Mouse (Mus musculus) heart, embryonic 16.5 days (tissue): ENCODE measurements at regions not wholly inside any gene's neighbourhood (a gene's known extent, or its start where the extent isn't known, plus 50 kb on each side); places are given as distances from the start of the nearest gene placed in this dataset.
"Not testable (repeated sequence)": the region's sequence is repeated elsewhere in the genome, so short reads cannot be mapped to it uniquely, and the experiment has no call there.

Experiments
- ATAC-seq: fragments of 200-750 bp; cut with Nextera tagmentation; replicated peaks from 2 replicates; pipeline ENCODE4 v1.8.0; 2017; ENCODE audit warnings: moderate number of reproducible peaks; ENCODE audit not compliant: insufficient read depth, low FRiP score; ENCODE audit errors: extremely low read depth
- H3K27ac ChIP-seq: fragments of 300-500 bp; sonication (generic); 2 replicates; pipeline ENCODE4 v1.5.1; 2014; ENCODE audit warnings: mild to moderate bottlenecking, low read length, control low read depth, moderate library complexity
- H3K27me3 ChIP-seq: fragments of 300-500 bp; sonication (generic); 2 replicates; pipeline ENCODE4 v1.6.1; 2014; ENCODE audit warnings: low read length, mixed read lengths; ENCODE audit not compliant: control insufficient read depth, insufficient read depth
- H3K36me3 ChIP-seq: fragments of 300-500 bp; sonication (generic); 2 replicates; pipeline ENCODE4 v1.6.1; 2014; ENCODE audit not compliant: control insufficient read depth, insufficient read depth
- H3K4me1 ChIP-seq: fragments of 300-500 bp; sonication (generic); 2 replicates; pipeline ENCODE4 v1.6.1; 2014; ENCODE audit warnings: low read length, mixed read lengths; ENCODE audit not compliant: control insufficient read depth, insufficient read depth
- H3K4me2 ChIP-seq: fragments of 300-500 bp; sonication (generic); 2 replicates; pipeline ENCODE4 v1.6.1; 2014; ENCODE audit warnings: low read depth, mild to moderate bottlenecking, control low read depth, low read length
- H3K4me3 ChIP-seq: fragments of 300-500 bp; sonication (generic); 2 replicates; pipeline ENCODE4 v1.5.1; 2014; ENCODE audit warnings: mild to moderate bottlenecking, control low read depth, low read length
- H3K9ac ChIP-seq: fragments of 300-500 bp; sonication (generic); 2 replicates; pipeline ENCODE4 v1.6.1; 2014; ENCODE audit warnings: low read length, control low read depth
- H3K9me3 ChIP-seq: fragments of 300-500 bp; sonication (generic); replicated peaks from 2 replicates; pipeline ENCODE4 v1.6.1; 2016; ENCODE audit warnings: low read length; ENCODE audit not compliant: control insufficient read depth
- WGBS: fragments of 180-500 bp; shearing (Covaris S2); extraction: QIAGEN DNeasy Blood & Tissue Kit; methylation state at CpG from one replicate; pipeline ENCODE4 v1.1.7; 2014; 5-methylcytosine and 5-hydroxymethylcytosine counted together

DNA sequence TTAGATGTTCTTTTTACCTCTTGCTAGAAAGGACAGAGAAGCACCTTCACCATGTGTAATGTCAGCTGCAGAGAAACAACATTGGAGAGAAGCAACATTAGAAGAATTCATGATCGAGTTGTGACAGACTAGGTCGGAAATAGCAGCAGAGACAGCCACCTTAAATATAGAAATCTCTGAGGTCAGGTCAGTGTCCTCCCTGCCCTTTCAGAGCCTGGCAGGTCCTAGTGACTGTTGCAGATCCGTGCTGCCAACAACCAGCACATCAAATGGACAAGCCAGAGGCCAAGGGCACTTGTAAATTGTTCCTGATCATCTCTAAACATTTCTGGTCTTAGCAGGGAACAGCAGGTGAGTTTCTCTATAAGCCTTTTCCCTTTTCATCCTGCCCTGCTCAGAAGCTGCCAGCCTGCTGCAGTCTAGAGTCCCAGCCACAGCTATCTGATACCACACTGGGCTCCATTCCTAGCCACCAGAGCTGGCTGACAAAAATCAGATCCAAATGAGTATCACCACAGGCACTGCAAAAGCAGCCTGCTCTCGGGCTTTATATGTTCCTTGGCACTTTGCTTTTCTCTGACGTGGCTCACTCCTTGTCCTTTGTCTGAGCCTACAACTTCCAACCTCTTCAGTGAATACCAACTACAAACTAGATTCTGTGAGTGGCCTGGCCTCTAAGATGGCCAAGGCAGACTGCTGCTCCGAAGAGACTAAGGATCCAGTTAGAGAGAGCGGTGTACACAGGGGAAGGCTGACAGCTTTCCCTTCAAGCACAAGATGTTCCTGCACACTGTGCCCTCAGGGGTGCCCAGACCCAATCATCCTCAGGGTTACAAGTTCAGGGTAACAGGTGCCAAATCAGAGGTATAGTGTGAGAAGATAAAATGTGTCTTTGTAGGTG, 102.8 kb upstream of the Pfn2 start:
- 50% methylated on average over 7 of the region's 7 CpGs for WGBS
- no peak for ATAC-seq
- Histone ChIP-seq H3K36me3 (no peaks in the 10 kb centered on the region), H3K9ac (no peak overlapping the region), H3K27me3 (no peaks in the 10 kb centered on the region), H3K9me3 (0 out of 2 replicates have a peak, but pooled peaks cover 3% of the 10 kb centered on the region), H3K4me1 (peaks cover 10% of the 10 kb centered on the region), H3K27ac (peak overlapping the region; percentile 13; the same call in 1 of the 2 replicates), H3K4me2 (no peak overlapping the region), H3K4me3 (no peak overlapping the region)

DNA sequence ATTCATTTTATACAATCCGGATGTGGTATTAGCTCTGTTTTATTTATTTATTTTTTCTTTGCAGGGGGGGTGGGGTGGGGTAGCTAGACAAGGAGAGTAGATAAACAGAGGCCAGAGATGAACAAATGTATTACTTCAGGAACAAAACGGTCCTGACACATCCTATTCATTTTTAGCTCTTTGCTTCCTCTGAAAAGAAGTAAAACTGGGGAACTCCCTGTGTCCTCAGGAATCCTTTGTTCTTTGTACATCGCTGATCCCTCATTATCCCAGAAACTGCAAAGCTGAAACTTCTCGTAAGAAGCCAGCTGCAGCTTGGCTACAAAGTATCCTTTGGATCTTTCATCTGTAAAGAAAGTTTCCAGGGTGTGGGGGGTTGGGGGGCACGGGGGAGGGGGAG, 103.6 kb upstream of the Pfn2 start:
- ATAC-seq, result no peak
- 57% methylated on average over 5 of the region's 5 CpGs for WGBS
- peaks cover 10% of the 10 kb centered on the region for H3K4me1 ChIP-seq

DNA sequence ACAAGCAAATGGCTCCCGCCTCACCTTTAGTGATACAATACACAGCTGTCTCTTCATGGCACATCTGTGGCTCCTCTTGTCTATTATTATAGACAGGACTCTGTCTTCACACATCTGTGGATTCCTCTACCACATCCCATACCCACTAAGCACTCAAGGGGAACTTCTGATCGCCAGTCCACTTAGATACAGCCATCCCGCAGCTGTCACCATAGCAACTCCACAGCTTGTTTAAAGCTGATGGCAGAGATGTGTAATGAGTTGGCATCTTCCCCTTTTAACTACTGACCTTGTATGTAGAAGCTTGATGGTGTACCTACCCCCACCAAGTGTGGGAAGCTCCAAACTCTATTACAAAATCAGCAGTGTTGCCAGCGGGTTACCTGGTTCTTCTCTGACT, 109.5 kb upstream of the Pfn2 start:
- no peak overlapping the region for H3K27ac ChIP-seq
- no peak overlapping the region for H3K9ac ChIP-seq
- H3K4me1 ChIP-seq, result no peaks in the 10 kb centered on the region
- WGBS, result 77% methylated on average over 4 of the region's 4 CpGs
- no peaks in the 10 kb centered on the region for H3K36me3 ChIP-seq
- no peaks in the 10 kb centered on the region for H3K9me3 ChIP-seq
- no peaks in the 10 kb centered on the region for H3K27me3 ChIP-seq
- H3K4me2 ChIP-seq, result no peak overlapping the region
- no peak for ATAC-seq
- H3K4me3 ChIP-seq, result no peak overlapping the region

More for the DNA sequence above, 103.6 kb upstream of the Pfn2 start:
- H3K9me3 ChIP-seq, result 0 out of 2 replicates have a peak, but pooled peaks cover 3% of the 10 kb centered on the region
- no peak overlapping the region for H3K27ac ChIP-seq
- H3K4me3 ChIP-seq, result no peak overlapping the region
- H3K36me3 ChIP-seq, result no peaks in the 10 kb centered on the region
- no peak overlapping the region for H3K9ac ChIP-seq
- H3K4me2 ChIP-seq, result no peak overlapping the region
- no peaks in the 10 kb centered on the region for H3K27me3 ChIP-seq

DNA sequence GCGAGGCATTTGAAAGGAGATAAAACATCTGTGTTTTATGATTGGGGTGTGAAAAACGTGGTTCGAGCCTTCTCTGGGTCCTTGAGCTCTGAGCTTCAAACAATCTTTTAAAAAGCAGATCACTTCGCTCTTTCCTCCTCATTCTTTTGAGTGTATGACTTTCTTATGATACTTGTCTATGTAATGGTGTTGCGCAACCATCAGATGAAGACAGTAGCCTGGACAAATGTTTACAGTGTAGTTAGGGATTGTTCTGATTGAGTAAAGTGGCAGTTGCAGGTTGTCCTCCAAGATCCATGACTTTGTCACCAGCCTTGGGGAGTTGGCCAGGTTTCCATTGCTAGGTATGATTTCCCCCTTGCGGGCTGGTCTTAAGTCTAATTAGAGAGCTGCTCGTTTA, 116.1 kb upstream of the Pfn2 start:
- ATAC-seq, result no peak
- H3K9ac ChIP-seq, result no peak overlapping the region
- H3K4me1 ChIP-seq, result no peaks in the 10 kb centered on the region
- H3K4me2 ChIP-seq, result no peak overlapping the region
- no peaks in the 10 kb centered on the region for H3K36me3 ChIP-seq
- H3K4me3 ChIP-seq, result no peak overlapping the region
- 79% methylated on average over 7 of the region's 7 CpGs for WGBS
- H3K27ac ChIP-seq, result no peak overlapping the region
- no peaks in the 10 kb centered on the region for H3K9me3 ChIP-seq
- no peaks in the 10 kb centered on the region for H3K27me3 ChIP-seq

DNA sequence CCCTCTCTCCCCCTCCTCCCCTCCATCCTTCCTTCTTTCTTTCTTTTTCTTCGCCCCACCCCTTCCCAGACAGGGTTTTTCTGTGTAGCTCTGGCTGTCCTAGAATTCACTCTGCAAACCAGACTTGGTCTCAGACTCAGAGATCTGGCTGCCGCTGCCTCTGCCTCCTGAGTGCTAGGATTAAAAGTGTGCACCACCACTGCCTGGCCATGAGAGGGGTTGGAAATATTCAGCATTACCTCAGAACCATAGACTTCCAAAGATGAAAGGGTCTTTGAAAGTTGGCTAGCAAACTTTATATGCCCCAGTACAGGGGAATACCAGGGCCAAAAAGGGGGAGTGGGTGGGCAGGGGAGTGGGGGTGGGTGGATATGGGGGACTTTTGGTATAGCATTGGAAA, 122.7 kb upstream of the Pfn2 start:
- not testable (repeated sequence) for H3K4me3 ChIP-seq, H3K9ac ChIP-seq, H3K9me3 ChIP-seq, H3K36me3 ChIP-seq, H3K4me1 ChIP-seq, H3K4me2 ChIP-seq, ATAC-seq, H3K27ac ChIP-seq, H3K27me3 ChIP-seq
- 86% methylated on average over 2 of the region's 2 CpGs for WGBS

DNA sequence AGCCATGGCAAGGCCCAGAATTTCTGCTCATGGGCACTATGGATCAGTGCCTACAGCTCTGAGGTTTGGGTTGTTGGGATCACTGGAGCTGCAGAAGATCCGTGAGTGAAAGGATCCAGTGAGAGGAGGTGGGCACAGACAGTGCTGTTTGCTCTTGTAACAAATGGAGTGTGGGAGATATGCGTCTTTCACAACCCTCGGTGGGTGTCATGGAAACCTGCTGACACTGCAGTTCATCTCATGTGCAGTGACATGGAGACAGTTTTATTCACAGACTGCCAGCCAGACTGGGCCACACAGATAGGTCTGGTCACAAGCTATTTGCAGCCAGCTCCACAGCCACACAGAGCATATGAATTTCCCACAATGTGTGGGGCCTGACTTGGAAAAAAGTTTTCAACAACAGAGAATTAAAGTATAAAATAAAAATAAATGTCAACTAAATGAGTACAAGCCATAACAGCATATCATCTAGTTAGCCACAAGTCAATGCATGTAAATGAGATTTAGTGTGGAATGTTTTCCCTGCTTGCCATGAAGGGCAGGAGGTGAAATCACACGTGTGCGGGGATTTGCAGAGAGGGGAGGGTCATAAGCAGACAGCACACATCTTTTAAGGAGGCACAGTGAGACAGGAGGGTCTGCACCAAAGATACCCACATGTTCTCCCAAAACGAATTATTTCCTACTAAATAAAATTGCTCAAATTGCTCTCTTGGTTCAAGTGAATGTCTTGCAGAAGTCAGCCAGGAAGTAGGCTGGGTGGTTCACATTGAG, 124.8 kb upstream of the Pfn2 start:
- no peaks in the 10 kb centered on the region for H3K27me3 ChIP-seq
- WGBS, result 45% methylated on average over 6 of the region's 6 CpGs
- no peaks in the 10 kb centered on the region for H3K4me1 ChIP-seq
- ATAC-seq, result no peak
- H3K27ac ChIP-seq, result no peak overlapping the region
- no peak overlapping the region for H3K4me2 ChIP-seq
- no peaks in the 10 kb centered on the region for H3K9me3 ChIP-seq
- H3K36me3 ChIP-seq, result no peaks in the 10 kb centered on the region
- H3K9ac ChIP-seq, result no peak overlapping the region
- no peak overlapping the region for H3K4me3 ChIP-seq

DNA sequence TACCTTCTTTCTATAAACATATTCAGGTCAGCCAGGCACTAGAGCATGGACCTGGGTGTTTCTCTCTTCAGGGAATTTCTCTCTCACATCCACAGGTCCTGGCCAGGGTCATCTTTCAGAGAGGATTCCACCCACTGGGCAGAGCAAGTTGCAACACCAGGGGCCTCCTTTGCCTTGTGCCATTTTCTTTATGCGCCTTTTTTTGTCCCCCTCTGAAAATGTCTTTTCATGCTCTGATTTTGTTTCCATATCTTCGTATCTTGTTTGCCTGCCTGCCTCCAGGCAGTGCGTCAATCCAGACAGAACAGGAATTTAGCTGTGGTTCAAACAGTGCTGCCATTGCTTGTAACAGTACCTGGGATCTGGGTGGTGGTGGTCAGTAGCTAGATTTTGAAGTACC, 125.7 kb upstream of the Pfn2 start:
- Histone ChIP-seq H3K27me3 (no peaks in the 10 kb centered on the region), H3K27ac (no peak overlapping the region), H3K36me3 (no peaks in the 10 kb centered on the region), H3K9me3 (no peaks in the 10 kb centered on the region), H3K4me1 (no peaks in the 10 kb centered on the region), H3K4me3 (no peak overlapping the region), H3K9ac (no peak overlapping the region), H3K4me2 (no peak overlapping the region)
- WGBS, result 81% methylated on average over 3 of the region's 3 CpGs
- no peak for ATAC-seq

DNA sequence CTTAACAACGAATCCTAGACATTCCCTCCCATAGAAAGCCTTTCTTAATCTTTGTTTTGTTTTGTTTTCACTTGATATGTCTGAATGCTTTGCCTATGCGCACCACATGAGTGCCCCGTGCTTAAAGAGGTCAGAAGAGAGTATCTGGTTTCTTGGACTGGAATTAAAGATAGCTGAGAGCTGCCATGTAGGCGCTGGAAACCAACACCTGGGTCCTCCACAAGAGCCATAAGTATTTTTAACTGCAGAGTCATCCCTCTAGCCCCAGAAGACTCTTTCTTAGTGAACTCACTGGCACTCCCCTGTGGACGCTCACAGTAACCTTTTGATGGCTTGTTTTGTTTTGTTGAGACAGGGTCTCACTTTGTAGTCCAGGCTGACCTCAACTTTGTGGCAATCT, 127.5 kb upstream of the Pfn2 start:
- H3K4me3 ChIP-seq, result no peak overlapping the region
- no peaks in the 10 kb centered on the region for H3K4me1 ChIP-seq
- 42% methylated on average over 5 of the region's 5 CpGs for WGBS
- no peak for ATAC-seq
- H3K36me3 ChIP-seq, result no peaks in the 10 kb centered on the region
- no peak overlapping the region for H3K4me2 ChIP-seq
- H3K9me3 ChIP-seq, result no peaks in the 10 kb centered on the region
- no peaks in the 10 kb centered on the region for H3K27me3 ChIP-seq
- no peak overlapping the region for H3K9ac ChIP-seq
- no peak overlapping the region for H3K27ac ChIP-seq

DNA sequence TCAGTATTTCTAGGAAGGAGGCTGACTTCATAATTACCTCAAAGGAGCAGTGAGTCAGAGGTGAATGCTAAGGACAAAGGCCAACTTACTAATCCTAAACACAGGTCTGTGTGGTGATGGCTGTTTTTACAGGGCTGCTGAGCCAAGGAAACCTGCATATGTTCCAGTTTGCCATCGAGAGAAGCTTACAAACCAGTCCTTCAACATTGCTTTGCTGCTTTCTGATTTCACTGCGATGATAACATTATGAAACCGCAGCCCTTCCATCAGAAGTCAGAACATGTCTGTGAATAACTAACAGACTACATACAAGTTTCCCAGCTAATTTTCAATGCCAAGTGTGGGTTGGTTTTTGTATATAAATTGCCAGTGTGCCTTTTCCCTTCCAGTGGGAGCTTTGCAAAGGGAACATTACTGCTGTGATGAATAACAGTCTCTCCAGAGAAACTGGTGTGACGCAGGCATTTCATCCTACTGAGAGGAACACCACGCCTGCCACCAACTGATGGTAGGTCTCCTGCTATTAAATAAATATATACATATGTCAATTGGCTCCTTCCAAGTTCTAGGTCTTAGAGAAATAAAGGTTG, 128.9 kb upstream of the Pfn2 start:
- H3K36me3 ChIP-seq, result no peaks in the 10 kb centered on the region
- H3K27ac ChIP-seq, result no peak overlapping the region
- no peaks in the 10 kb centered on the region for H3K4me1 ChIP-seq
- no peaks in the 10 kb centered on the region for H3K27me3 ChIP-seq
- no peak overlapping the region for H3K4me3 ChIP-seq
- no peak overlapping the region for H3K9ac ChIP-seq
- WGBS, result 80% methylated on average over 5 of the region's 5 CpGs
- ATAC-seq, result no peak
- H3K4me2 ChIP-seq, result no peak overlapping the region
- no peaks in the 10 kb centered on the region for H3K9me3 ChIP-seq
